Mouse (Mus musculus): ENCODE measurements at regions not wholly inside any gene's neighbourhood (a gene's known extent, or its start where the extent isn't known, plus 50 kb on each side); places are given as distances from the start of the nearest gene placed in this dataset.

GRCm38 (mm10) chr9:84673327-84673726, 639.2 kb upstream of the Gm11114 start:
- no peak for DNase-seq (ENCODE audit: low spot score in 2 of 2)

DNA sequence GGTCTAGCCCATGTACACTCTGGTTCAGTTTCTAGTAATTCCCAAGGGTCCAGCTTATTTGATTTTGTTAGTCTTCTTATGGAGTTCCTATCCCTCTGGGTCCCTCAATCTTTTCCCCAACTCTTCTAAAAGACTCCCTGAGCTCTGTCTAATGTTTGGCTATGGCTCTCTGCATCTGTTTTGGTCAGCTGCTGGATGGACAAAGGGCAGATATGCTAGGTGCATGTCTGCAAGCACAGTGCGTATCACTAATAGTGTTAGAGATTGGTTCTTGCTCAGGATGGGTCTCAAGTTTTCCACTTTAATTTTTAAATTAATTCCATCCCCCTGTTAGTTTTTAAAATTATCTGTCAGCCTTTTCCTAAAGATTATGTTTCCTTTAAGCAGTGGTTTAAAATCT, 634.2 kb upstream of the Gm11114 start:
- no peak for DNase-seq (ENCODE audit: low spot score in 2 of 2)

GRCm38 (mm10) chr9:84718615-84719191, 593.9 kb upstream of the Gm11114 start:
- DNase-seq (ENCODE audit: low spot score in 2 of 2): no peak

GRCm38 (mm10) chr9:84719396-84719795, 593.2 kb upstream of the Gm11114 start:
- no peak for DNase-seq (ENCODE audit: low spot score in 2 of 2)

GRCm38 (mm10) chr9:84720454-84720853, 592.1 kb upstream of the Gm11114 start:
- no peak for DNase-seq (ENCODE audit: low spot score in 2 of 2)

DNA sequence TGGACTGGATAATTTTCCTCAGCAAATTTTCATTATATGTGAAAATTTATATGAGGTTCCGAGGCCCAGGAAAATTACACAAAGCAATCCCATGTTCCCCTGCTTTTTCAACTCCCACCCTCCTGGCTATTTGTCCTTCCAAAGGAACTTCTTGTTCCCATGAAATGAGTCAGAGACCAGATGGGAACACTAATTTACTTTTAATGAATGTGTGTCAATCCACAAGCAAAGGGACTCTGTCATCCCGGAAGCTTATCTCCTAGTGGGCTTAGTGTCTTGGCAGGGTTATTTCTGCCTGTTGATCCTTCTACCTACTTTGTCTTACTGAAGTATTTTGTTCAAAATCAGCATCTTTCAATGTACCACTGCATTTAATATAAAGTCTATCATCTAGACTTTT, 573.3 kb upstream of the Gm11114 start:
- no peak for DNase-seq (ENCODE audit: low spot score in 2 of 2)

GRCm38 (mm10) chr9:84740336-84740735, 572.2 kb upstream of the Gm11114 start:
- DNase-seq (ENCODE audit: low spot score in 2 of 2): no peak

DNA sequence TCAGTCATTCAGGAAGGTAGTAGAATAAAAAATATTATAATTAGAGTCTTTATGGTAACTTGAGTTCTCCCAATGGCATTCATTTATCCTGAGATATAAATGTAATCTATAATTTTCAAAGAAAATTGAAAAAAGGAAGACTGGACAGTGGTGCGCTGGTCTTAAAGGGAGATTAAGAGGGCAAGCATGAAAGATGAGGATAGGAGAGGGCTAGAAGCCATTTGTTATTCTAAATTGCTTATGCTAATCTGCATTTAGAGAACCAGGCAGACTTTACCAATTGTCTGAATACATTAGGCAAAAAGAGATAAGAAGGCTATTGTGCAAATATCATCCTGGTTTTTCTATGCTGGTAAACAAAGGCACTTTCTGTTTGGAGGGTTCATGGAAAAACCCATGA, 558.2 kb upstream of the Gm11114 start:
- DNase-seq (ENCODE audit: low spot score in 2 of 2): no peak

- no peak for DNase-seq (ENCODE audit: low spot score in 2 of 2)
These were observed 557.7 kb upstream of the Gm11114 start for GRCm38 (mm10) chr9:84754828-84755227.

DNA sequence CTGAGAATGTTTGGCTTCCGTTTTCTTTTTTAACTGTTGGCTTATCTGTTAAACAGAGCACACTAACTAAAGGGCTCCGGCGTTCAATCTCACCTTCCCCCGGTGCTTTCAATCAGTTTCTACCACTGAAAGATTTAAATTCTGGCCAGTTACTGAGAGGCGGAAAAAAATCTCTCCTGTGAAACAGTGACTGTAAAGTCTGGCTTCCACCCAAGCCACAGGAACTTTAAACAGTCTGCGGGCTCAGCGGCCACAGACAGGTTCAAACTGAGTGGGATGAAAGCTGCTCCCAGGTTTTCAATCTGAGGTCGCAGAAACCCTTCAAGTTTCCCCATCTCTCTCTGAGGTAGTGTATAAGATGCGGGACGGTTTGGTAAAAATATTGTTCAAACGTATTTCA, 538.2 kb upstream of the Gm11114 start:
- DNase-seq (ENCODE audit: low spot score in 2 of 2): no peak

DNA sequence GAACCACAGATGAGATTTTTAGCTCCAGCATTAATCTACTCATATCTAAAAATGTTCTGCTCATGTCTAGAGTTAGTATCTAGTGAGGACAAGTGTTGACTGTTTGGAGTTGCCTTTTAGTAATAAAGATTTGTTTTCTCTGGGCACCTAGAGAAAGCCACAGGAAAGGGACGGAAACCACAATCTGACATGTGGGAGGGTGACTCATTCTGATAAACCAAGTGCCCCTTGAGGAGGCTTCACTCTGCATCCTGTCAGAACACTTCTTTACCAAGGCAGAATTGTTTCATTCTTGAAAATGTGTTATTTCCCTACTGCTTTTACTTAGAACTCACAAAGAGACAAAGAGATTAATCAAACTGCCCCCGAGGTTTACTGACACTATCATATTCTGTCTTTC, 537.4 kb upstream of the Gm11114 start:
- no peak for DNase-seq (ENCODE audit: low spot score in 2 of 2)

GRCm38 (mm10) chr9:84779125-84779524, 533.4 kb upstream of the Gm11114 start:
- DNase-seq (ENCODE audit: low spot score in 2 of 2): no peak

DNA sequence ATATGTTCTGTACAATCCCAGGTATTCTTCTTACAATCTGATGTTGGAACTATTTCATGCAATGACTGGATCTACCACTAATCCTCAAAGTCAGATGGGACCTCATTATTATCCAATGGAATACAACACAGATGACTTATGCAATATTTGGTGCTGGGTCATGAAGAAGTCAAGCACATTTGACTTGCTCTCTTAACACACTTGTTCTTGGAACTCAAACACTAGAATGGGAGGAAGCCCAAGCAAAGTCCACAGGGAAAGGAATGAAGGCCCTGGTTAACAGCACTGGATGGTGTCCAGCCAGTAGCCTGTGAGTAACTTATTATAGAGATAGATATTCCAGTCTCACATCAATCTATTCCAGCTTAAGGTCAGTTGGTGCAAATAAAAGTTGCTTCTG, 486.8 kb upstream of the Gm11114 start:
- no peak for DNase-seq (ENCODE audit: low spot score in 2 of 2)

- no peak for DNase-seq (ENCODE audit: low spot score in 2 of 2)
These were observed 483.6 kb upstream of the Gm11114 start for GRCm38 (mm10) chr9:84828934-84829333.

DNA sequence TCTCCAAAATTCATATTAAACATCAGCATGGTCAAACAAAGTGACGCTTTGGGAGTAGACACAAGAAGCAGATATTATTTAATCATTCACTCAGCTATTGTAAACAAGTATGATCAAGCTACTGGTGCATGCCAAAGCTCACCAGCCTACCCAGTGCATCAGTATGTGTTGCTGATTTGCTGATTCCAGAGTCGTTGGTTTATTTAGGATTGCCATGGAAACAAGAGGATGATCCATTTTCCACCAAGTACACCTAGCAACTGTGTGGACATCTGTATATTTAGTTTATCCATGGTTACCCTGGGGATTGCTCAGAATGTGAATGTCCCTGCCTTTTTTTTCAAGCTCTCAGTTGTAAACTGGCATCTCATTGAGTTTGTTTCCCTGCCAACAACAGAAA, 481.9 kb upstream of the Gm11114 start:
- no peak for DNase-seq (ENCODE audit: low spot score in 2 of 2)

DNA sequence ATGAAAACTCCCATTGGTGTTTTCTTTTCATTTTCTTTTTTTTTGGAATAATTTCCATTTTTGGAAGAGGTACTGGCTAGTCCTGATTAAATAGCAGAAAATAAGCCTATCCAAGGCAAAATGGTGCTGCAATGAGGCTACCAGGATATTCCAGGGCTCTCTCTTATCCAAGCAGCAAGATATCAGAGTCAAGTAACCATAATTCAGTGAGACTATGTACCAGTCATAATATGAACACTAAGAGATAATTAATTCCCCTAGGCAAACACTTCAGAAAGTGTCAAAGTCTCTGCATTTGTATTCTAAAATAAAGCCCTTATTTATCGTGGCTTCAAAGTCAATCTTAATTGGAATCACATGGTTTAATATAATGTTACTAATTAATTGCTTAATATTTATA, 475.1 kb upstream of the Gm11114 start:
- DNase-seq (ENCODE audit: low spot score in 2 of 2): no peak

DNA sequence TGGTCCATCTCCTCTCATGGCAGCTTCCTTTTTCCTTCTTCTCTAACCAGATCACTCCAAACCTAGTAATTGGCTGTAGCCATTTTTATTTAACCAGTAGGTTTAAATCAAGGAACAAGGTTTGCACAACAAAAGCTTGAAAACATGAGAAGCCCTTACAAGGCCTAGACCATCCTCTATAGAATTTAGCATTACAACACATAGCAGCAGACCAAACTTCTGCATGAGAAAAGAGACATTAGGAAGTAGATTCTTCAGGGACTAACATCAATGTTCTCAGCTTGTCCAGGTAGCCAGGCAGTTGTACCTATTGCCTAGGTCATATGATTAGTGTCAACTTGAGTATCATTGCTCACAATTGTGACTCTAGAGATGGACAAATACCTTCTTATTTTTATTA, 468.6 kb upstream of the Gm11114 start:
- no peak for DNase-seq (ENCODE audit: low spot score in 2 of 2)

GRCm38 (mm10) chr9:84861600-84861999, 451.0 kb upstream of the Gm11114 start:
- no peak for DNase-seq (ENCODE audit: low spot score in 2 of 2)

GRCm38 (mm10) chr9:84863431-84863830, 449.1 kb upstream of the Gm11114 start:
- no peak for DNase-seq (ENCODE audit: low spot score in 2 of 2)

DNA sequence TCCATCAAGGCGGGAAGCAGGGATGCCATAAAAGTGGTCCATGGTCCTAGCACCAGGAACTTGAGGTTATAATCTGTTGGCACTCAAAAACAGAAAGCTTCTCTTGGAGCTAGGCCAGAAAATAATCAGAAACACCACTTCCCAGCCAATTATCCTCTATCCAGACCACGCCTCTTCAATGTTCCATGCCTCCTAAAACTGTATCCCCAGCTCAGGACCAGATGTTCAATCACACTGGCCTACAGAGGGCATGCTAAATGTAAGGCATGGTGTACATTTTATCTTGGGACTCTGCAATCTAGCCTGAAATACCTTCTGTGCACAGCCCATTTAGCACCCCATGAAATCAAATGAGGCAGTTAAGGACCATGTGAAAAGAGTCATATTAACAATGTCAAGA, 418.4 kb upstream of the Gm11114 start:
- DNase-seq (ENCODE audit: low spot score in 2 of 2): no peak

GRCm38 (mm10) chr9:84896073-84896472, 416.5 kb upstream of the Gm11114 start:
- no peak for DNase-seq (ENCODE audit: low spot score in 2 of 2)

GRCm38 (mm10) chr9:84900643-84901042, 411.9 kb upstream of the Gm11114 start:
- DNase-seq (ENCODE audit: low spot score in 2 of 2): no peak

GRCm38 (mm10) chr9:84906244-84906643, 406.3 kb upstream of the Gm11114 start:
- DNase-seq (ENCODE audit: low spot score in 2 of 2): no peak

- no peak for DNase-seq (ENCODE audit: low spot score in 2 of 2)
These were observed 399.3 kb upstream of the Gm11114 start for GRCm38 (mm10) chr9:84913321-84913720.
